12 mouse cellular contexts compared by ENCODE assay signal in the genomic region with DNA sequence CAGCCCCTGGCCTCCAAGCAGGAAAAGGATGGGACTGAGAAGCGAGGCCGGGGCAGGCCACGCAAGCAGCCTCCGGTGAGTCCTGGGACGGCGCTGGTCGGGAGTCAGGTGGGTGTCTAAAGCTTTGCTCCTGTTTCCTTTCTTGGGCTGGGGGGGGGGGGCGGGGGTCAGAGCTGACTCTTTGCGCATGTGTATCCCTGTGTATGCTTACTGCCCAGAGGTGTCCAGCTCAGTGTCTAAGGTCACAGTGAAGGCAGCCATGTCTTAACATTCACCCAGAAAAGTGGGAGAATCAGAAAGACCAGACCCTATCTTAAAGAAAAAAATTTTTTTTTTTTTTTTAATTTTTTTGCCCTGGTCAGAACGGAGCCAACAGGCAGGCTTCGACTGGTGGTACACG. TPM values are rescaled to one million over a fixed set of nuclear protein-coding genes. Genes with fewer than 3 reads are reported as not detected.
DNase-seq lines count a peak whose midpoint lies in the region; ATAC-seq and TF ChIP-seq lines count a peak whose summit lies in the region.
"Had no signal": no experiment of that assay in that cellular context is flagged by ENCODE, and none has a peak within 500 bp of the region (broad histone marks: within the 10 kb centered on the region; RNA-seq: fewer than 3 reads in every experiment).

No protein-coding gene starts in this region.

- peaks cover 13% of the 10 kb centered on the region for H3K36me3 ChIP-seq in kidney, embryonic 16.5 days (ENCODE audit: insufficient read depth, low read length)
- H3K36me3 ChIP-seq in ES-Bruce4 (ENCODE audit: control insufficient read depth, insufficient read depth, low read length, poor library complexity, severe bottlenecking): peaks cover 18% of the 10 kb centered on the region
- H3K36me3 ChIP-seq in embryonic facial prominence, embryonic 11.5 days (replicated peaks; ENCODE audit: control insufficient read depth, insufficient read depth, low read depth, low read length): no peaks in the 10 kb centered on the region
- peaks cover 39% of the 10 kb centered on the region for H3K36me3 ChIP-seq in liver, embryonic 12.5 days
- peaks cover 15% of the 10 kb centered on the region for H3K36me3 ChIP-seq in hindbrain, embryonic 13.5 days

- H3K27me3 ChIP-seq in kidney, embryonic 16.5 days (ENCODE audit: insufficient read depth, low read length): no peaks in the 10 kb centered on the region
- H3K27me3 ChIP-seq in ES-Bruce4 (ENCODE audit: control insufficient read depth, insufficient read depth, low read length, poor library complexity, severe bottlenecking): no peaks in the 10 kb centered on the region
- H3K27me3 ChIP-seq in embryonic facial prominence, embryonic 11.5 days (ENCODE audit: control insufficient read depth, insufficient read depth, low read length): no peaks in the 10 kb centered on the region
- H3K27me3 ChIP-seq in liver, embryonic 12.5 days (replicated peaks): no peaks in the 10 kb centered on the region
- H3K27me3 ChIP-seq in hindbrain, embryonic 13.5 days: peaks cover 13% of the 10 kb centered on the region

- no peak for DNase-seq in kidney, adult 8-10 months
- no peak for DNase-seq in embryonic facial prominence, embryonic 11.5 days (ENCODE audit: low spot score)
- DNase-seq in adrenal gland, postnatal 25 days: no peak
- DNase-seq: adrenal gland, adult 2 months; cerebellum, adult 11 months; lung, postnatal 36 days; right cerebral cortex, postnatal 4 days had no signal

- 70% methylated on average over 10 of the region's 12 CpGs for WGBS in kidney, embryonic 16.5 days
- WGBS in embryonic facial prominence, embryonic 11.5 days: 56% methylated on average over 10 of the region's 12 CpGs
- 50% methylated on average over 12 of the region's 12 CpGs for WGBS in liver, embryonic 12.5 days (ENCODE audit: insufficient replicate concordance)
- WGBS in hindbrain, embryonic 13.5 days: 75% methylated on average over 12 of the region's 12 CpGs

- no peaks in the 10 kb centered on the region for H3K9me3 ChIP-seq in kidney, embryonic 16.5 days (ENCODE audit: low read length)
- no peaks in the 10 kb centered on the region for H3K9me3 ChIP-seq in ES-Bruce4 (replicated peaks; ENCODE audit: control insufficient read depth, insufficient read depth, low read length, poor library complexity, severe bottlenecking)
- no peaks in the 10 kb centered on the region for H3K9me3 ChIP-seq in embryonic facial prominence, embryonic 11.5 days (replicated peaks; ENCODE audit: control insufficient read depth, low read length)
- no peaks in the 10 kb centered on the region for H3K9me3 ChIP-seq in liver, embryonic 12.5 days (replicated peaks)
- H3K9me3 ChIP-seq in hindbrain, embryonic 13.5 days: no peaks in the 10 kb centered on the region
- H3K9me3 ChIP-seq: neural tube, embryonic 15.5 days had no signal

- peak overlapping the region; percentile 92; the same call in 1 of the 2 replicates for H3K4me2 ChIP-seq in kidney, embryonic 16.5 days (replicated peaks; ENCODE audit: low read depth, low read length)
- peak overlapping the region; percentile 86; the same call in 1 of the 2 replicates for H3K4me2 ChIP-seq in embryonic facial prominence, embryonic 11.5 days (ENCODE audit: low read depth, low read length)
- H3K4me2 ChIP-seq in liver, embryonic 12.5 days: peak overlapping the region; percentile 96
- no peak overlapping the region for H3K4me2 ChIP-seq in hindbrain, embryonic 13.5 days

- H3K4me3 ChIP-seq in kidney, embryonic 16.5 days (ENCODE audit: low read length): no peak overlapping the region
- H3K4me3 ChIP-seq in ES-Bruce4 (ENCODE audit: low read depth, low read length): peak overlapping the region; percentile 58
- H3K4me3 ChIP-seq in embryonic facial prominence, embryonic 11.5 days (ENCODE audit: low read depth, low read length): no peak overlapping the region
- H3K4me3 ChIP-seq in liver, embryonic 12.5 days: peak overlapping the region; percentile 91
- no peak overlapping the region for H3K4me3 ChIP-seq in hindbrain, embryonic 13.5 days
- H3K4me3 ChIP-seq: neural tube, embryonic 15.5 days had no signal

- ATAC-seq in kidney, embryonic 16.5 days (ENCODE audit: low FRiP score, low TSS enrichment): no peak
- no peak for ATAC-seq in embryonic facial prominence, embryonic 11.5 days (replicated peaks; ENCODE audit: insufficient number of reproducible peaks, low FRiP score, low TSS enrichment, low read depth)
- no peak for ATAC-seq in liver, embryonic 12.5 days
- ATAC-seq in hindbrain, embryonic 13.5 days (ENCODE audit: low FRiP score): no peak

- TF ChIP-seq CTCF in ES-Bruce4 (IDR thresholded peaks at IDR 0.05; ENCODE audit: low read depth, low read length): no peak

- no peak overlapping the region for H3K9ac ChIP-seq in kidney, embryonic 16.5 days (replicated peaks; ENCODE audit: low read length)
- peak overlapping the region; percentile 98 for H3K9ac ChIP-seq in ES-Bruce4 (ENCODE audit: low read depth, poor library complexity, severe bottlenecking)
- no peak overlapping the region for H3K9ac ChIP-seq in embryonic facial prominence, embryonic 11.5 days (replicated peaks; ENCODE audit: low read length)
- peak overlapping the region; percentile 98 for H3K9ac ChIP-seq in liver, embryonic 12.5 days
- no peak overlapping the region for H3K9ac ChIP-seq in hindbrain, embryonic 13.5 days
- H3K9ac ChIP-seq: neural tube, embryonic 15.5 days had no signal

- peaks cover 44% of the 10 kb centered on the region for H3K4me1 ChIP-seq in kidney, embryonic 16.5 days (ENCODE audit: insufficient read depth, low read length)
- no peaks in the 10 kb centered on the region for H3K4me1 ChIP-seq in ES-Bruce4 (ENCODE audit: control insufficient read depth, insufficient read depth, low read length)
- H3K4me1 ChIP-seq in embryonic facial prominence, embryonic 11.5 days (ENCODE audit: control insufficient read depth, insufficient read depth, low read length): peaks cover 8% of the 10 kb centered on the region; the same call in 1 of the 2 replicates
- H3K4me1 ChIP-seq in liver, embryonic 12.5 days: peaks cover 82% of the 10 kb centered on the region
- peaks cover 64% of the 10 kb centered on the region for H3K4me1 ChIP-seq in hindbrain, embryonic 13.5 days (replicated peaks)

- no peak for TF ChIP-seq POLR2A in ES-Bruce4 (IDR thresholded peaks at IDR 0.05; ENCODE audit: insufficient read depth, low read length)

- no peak for TF ChIP-seq EP300 in ES-Bruce4 (IDR thresholded peaks at IDR 0.05; ENCODE audit: insufficient read depth, low read depth, low read length)

- no peak overlapping the region for H3K27ac ChIP-seq in kidney, embryonic 16.5 days (ENCODE audit: low read length)
- H3K27ac ChIP-seq in ES-Bruce4 (ENCODE audit: insufficient read depth, low read length): no peak overlapping the region
- H3K27ac ChIP-seq in embryonic facial prominence, embryonic 11.5 days (replicated peaks; ENCODE audit: low read depth, low read length): no peak overlapping the region
- H3K27ac ChIP-seq in liver, embryonic 12.5 days: peak overlapping the region; percentile 62; the same call in 1 of the 2 replicates
- no peak overlapping the region for H3K27ac ChIP-seq in hindbrain, embryonic 13.5 days
- H3K27ac ChIP-seq: neural tube, embryonic 15.5 days had no signal

RNA-seq across cellular contexts. Expression of a gene that starts 3.3 kb away (rescaled TPM):
- polyA plus RNA-seq in kidney, embryonic 16.5 days (2015; fragmentation: Nextera tagmentation; extraction: Ambion mirVana): 257 and 279 TPM in 2 replicates
- polyA plus RNA-seq in ES-Bruce4 (2011; ENCODE audit: insufficient read depth, insufficient read length, low read depth, missing spikeins): 933 and 989 TPM in 2 replicates
- 415 and 428 TPM in 2 replicates for polyA plus RNA-seq in embryonic facial prominence, embryonic 11.5 days (2014; fragmentation: Nextera tagmentation; extraction: Ambion mirVana)
- polyA plus RNA-seq in liver, embryonic 12.5 days (2016; fragmentation: Nextera tagmentation; extraction: Ambion mirVana): 295 and 306 TPM in 2 replicates
- 14.3 and 15.5 TPM in 2 replicates for total RNA-seq in adrenal gland, postnatal 25 days (2021)
- polyA plus RNA-seq in hindbrain, embryonic 13.5 days (2015; fragmentation: Nextera tagmentation; extraction: Ambion mirVana): 113 and 126 TPM in 2 replicates

RNA-seq across cellular contexts. Expression of a gene that starts 6.0 kb away (rescaled TPM):
- 20.2 and 23.4 TPM in 2 replicates for polyA plus RNA-seq in kidney, embryonic 16.5 days (2015; fragmentation: Nextera tagmentation; extraction: Ambion mirVana)
- 14.4 and 16.8 TPM in 2 replicates for polyA plus RNA-seq in ES-Bruce4 (2011; ENCODE audit: insufficient read depth, insufficient read length, low read depth, missing spikeins)
- polyA plus RNA-seq in embryonic facial prominence, embryonic 11.5 days (2014; fragmentation: Nextera tagmentation; extraction: Ambion mirVana): 13.3 and 16.7 TPM in 2 replicates
- polyA plus RNA-seq in liver, embryonic 12.5 days (2016; fragmentation: Nextera tagmentation; extraction: Ambion mirVana): 14.1 and 16.8 TPM in 2 replicates
- 12.7 and 27.6 TPM in 2 replicates for total RNA-seq in adrenal gland, postnatal 25 days (2021)
- 43.5 and 44.8 TPM in 2 replicates for polyA plus RNA-seq in hindbrain, embryonic 13.5 days (2015; fragmentation: Nextera tagmentation; extraction: Ambion mirVana)

RNA-seq across cellular contexts. Expression of a gene that starts 38.4 kb away (rescaled TPM):
- polyA plus RNA-seq in kidney, embryonic 16.5 days (2015; fragmentation: Nextera tagmentation; extraction: Ambion mirVana): 0.91 and 1.2 TPM in 2 replicates
- 0.49 and 0.63 TPM in 2 replicates for polyA plus RNA-seq in ES-Bruce4 (2011; ENCODE audit: insufficient read depth, insufficient read length, low read depth, missing spikeins)
- 0.49 and 0.88 TPM in 2 replicates for polyA plus RNA-seq in embryonic facial prominence, embryonic 11.5 days (2014; fragmentation: Nextera tagmentation; extraction: Ambion mirVana)
- polyA plus RNA-seq in liver, embryonic 12.5 days (2016; fragmentation: Nextera tagmentation; extraction: Ambion mirVana): 0.05 TPM in 1 of 2 replicates, not detected in the other
- 3.1 and 4.8 TPM in 2 replicates for total RNA-seq in adrenal gland, postnatal 25 days (2021)
- polyA plus RNA-seq in hindbrain, embryonic 13.5 days (2015; fragmentation: Nextera tagmentation; extraction: Ambion mirVana): 4.8 and 5.2 TPM in 2 replicates

Comparison
In these comparisons a context has a peak if more than half of its experiments do, and no peak if none do; other contexts are left out.
1. H3K4me3 ChIP-seq: peak in ES-Bruce4 (single experiment) and liver, embryonic 12.5 days (single experiment); none in kidney, embryonic 16.5 days (single experiment), embryonic facial prominence, embryonic 11.5 days (single experiment) and hindbrain, embryonic 13.5 days (single experiment).
2. H3K9ac ChIP-seq: peak in ES-Bruce4 (single experiment) and liver, embryonic 12.5 days (single experiment); none in kidney, embryonic 16.5 days (single experiment), embryonic facial prominence, embryonic 11.5 days (single experiment) and hindbrain, embryonic 13.5 days (single experiment).